Mouse (Mus musculus): ENCODE measurements at regions not wholly inside any gene's neighbourhood (a gene's known extent, or its start where the extent isn't known, plus 50 kb on each side); places are given as distances from the start of the nearest gene placed in this dataset.

DNA sequence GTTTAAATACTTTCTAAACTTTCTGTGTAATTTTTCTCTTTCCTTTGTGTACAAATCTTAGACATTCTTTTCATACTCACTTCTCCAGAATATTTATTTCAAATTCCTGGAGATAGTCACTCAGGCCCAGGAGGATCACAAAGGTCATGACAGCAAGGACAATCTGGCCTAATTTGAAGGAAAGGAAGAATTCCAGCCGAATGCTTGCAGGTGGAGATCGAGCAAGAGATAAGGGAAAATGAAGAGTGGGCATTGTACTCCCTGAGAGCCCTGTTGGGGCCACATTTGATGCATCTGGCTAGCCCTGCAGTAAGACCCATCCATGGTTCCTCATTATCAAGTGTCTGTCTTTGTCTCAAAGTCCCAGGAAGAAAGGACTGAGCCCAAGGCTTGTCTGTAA lies 66.0 kb upstream of the Jazf1 start:
- no peak for DNase-seq

DNA sequence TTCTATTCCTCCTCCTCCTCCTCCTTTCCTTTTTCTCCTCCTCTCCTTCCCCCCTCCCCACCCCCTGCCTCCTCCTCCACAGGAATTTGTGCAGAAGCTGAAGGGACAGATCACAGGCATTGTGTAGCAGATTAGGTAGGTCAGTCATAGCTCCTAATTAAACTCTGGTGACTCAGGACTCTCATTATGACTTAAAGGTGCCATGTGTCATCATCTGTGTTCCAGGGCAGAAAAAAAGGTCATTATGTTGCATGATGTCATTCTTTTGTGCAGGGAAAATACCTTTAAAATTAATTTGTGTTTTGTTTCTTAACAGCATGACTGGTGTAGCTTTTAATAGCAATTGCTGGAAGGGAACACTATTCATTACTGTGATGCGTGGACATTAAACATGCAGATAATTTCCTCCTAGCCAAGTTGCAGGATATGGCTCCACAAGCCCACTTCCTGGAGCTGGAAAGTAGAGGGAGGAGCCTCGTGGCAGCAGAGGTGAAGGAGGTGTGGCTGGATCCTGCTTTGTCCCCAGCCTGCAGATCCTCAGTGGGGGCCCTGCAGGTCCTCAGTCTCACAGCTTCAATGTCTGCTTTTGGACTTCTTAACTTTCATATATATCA lies 62.4 kb upstream of the Jazf1 start:
- DNase-seq, result no peak

DNA sequence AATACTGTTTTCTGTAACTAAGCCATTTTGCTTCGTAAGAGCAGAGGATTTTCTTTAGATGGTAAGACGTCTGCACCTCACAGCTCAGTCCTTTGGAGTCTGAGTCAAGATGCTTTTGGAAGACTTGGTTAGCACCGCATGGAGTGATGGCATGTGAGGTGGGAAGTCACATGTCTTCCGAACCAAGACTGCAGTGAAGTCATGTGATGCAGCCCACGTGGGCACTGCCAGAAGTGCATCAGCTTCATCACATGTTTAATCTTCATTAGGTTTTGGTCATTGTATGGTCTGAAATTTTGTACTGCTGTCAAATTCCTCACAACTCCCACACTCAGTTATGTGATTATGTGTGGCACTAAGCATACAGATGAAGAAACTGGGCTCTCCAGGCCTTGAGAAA lies 58.3 kb upstream of the Jazf1 start:
- no peak for DNase-seq

DNA sequence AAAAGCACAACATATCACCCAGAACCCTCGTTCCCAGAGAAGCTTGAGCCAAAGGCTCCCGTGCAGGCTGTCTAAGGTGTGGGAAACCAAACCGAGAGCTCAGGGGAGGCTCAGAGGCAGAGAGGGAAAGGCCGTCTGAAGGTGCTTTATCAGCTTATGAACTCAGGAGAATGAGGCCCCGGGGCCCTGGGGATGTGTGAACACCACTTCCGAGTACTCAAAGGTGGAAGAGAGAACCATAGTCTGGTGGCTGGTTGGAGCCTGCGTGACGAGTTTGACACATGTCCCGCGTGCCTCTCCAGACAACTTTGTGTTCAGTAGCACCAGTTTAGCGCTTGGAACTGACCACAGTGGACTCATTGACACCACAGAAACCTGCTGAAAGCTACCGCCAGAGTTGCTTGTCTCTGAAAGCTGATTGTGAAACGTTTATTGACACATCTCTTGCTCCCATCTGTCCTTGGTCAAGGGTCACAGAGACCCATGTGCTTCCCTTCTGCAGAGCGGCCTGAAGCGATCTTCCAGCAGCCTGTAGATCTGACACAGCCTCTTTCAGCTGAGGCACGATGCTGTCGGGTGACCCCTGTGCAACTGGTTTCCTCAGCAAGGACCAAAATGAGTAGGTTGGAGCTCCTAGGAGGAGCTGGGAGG lies 56.5 kb upstream of the Jazf1 start:
- no peak for DNase-seq

DNA sequence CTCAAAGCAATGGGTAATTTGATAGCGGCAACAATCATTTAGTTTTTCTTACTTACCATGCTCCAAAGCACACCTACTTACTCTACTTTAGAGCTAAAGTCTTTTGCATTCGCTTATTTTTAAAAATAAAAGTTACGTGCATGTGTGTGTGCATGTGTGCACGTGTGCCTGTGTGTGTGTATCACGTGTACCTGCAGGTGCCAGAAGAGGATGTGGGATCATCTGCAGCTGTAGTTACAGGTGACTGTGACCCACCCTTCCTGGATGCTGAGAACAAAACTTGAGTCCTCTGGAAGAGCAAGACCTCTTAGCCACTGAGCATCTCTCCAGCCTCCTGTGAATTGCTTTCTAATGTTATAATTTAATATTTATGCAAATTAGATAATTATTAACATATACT lies 52.0 kb upstream of the Jazf1 start:
- DNase-seq, result no peak
